Mouse (Mus musculus) large intestine, adult 2 months (tissue): ENCODE data around the gene Atg13. TPM values are rescaled to one million over a fixed set of nuclear protein-coding genes. Genes with fewer than 3 reads are reported as not detected.
"Not testable (repeated sequence)": the region's sequence is repeated elsewhere in the genome, so short reads cannot be mapped to it uniquely, and the experiment has no call there.

Experiments used
- DNase-seq: peaks from one replicate; pipeline ENCODE4 v3.0.0-alpha.2; 2012; ENCODE audit warnings: low read depth, low spot score
- WGBS: fragments of 180-500 bp; shearing (Covaris S2); methylation state at CpG from one replicate; pipeline ENCODE4 v1.1.7; 2018; 5-methylcytosine and 5-hydroxymethylcytosine counted together
- polyA plus RNA-seq: library from polyadenylated mRNA; depleted of rRNA; stranded (reverse); fragments of >200 nt; gene quantifications from 2 replicates; pipeline ENCODE4 v1.2.3, GENCODE M21; 2012; rRNA removed

The Atg13 gene
- 26.3 and 29.6 TPM in 2 replicates for polyA plus RNA-seq

DNA sequence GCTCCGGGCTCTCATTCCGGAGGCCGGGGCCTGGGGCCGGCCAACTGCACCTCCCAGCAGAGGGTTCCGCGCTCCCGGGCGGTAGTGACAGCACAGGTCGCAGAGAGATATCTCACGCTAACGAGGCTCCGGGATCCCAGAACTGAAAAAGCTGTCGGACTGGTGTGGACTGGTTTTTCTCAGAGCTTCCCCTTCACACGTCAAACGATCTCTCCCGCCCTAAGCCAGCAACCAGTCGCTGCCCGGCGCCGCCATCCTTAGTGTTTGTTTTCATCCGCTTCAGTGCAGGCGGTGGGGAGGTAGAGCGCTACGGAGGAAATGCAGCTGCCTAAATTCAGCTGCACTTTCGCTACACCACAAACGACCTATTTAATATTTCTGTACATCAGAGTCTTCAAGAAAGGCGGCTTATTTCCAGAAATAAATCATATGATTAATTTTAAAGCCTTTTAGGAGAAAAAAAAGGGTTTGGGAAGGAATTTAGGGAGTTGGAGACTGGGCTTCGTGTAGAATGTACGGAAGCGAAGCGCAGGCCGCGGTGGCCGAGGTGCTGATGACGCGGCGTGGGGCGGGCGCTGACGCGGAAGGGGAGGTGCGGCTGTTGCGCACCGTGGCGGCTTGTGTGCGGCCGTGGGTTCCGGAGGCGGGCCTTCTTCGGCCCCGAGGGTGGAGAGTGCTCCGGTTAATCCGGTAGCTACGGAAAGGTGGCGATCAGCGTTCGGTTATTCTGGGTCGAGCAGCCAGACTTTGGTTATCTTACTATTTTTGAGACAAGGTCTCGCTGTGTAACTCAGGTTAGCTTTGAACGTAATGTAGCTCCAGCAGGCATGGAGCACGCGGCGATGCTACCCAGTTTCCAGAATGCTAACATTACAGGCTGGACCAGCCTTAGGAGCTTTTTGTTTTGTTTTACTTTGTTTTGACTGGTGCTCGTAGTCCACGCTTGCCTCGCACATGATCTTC lies at the start of gene Atg13, which contains the start of gene Harbi1:
Gene Atg13, minus strand, starts transcription at position 305 of the 963 bp plus-strand sequence.
Gene Harbi1, plus strand, starts transcription at position 581 of the 963 bp plus-strand sequence.
- WGBS = under 1% methylated on average over 64 of the region's 66 CpGs
- DNase-seq = peak; percentile 64

DNA sequence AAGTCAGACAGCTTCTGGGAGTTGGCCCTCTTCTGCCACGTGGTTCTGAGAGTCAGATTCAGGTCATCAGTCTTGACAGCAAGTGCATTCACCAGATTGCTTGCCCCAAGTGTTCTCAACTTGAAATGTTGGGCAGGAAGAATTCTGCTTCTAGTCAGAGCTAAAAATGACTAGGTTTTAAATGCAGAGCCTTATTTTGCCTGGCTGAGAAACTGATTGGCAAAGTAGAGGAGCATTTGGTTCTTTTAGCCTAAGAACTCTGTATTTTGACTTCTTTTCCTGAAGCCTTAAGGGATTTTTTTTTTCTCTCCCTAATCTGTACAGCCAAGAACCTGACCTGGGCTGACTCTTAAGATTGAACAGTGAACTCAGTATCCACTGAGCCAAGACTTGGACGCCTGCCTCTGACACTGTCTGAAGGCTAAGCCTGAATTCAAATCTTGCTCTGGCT lies 39.5 kb upstream of the Atg13 start:
- DNase-seq = no peak
- 39% methylated on average over 2 of the region's 2 CpGs for WGBS

- WGBS = 77% methylated on average over 5 of the region's 5 CpGs
- DNase-seq = no peak
Observed at GRCm38 (mm10) chr2:91744686-91745085, 34.3 kb upstream of the Atg13 start.

- no peak for DNase-seq
- 98% methylated on average over 1 of the region's 1 CpGs for WGBS
Observed at GRCm38 (mm10) chr2:91739586-91739985, 29.2 kb upstream of the Atg13 start.

DNA sequence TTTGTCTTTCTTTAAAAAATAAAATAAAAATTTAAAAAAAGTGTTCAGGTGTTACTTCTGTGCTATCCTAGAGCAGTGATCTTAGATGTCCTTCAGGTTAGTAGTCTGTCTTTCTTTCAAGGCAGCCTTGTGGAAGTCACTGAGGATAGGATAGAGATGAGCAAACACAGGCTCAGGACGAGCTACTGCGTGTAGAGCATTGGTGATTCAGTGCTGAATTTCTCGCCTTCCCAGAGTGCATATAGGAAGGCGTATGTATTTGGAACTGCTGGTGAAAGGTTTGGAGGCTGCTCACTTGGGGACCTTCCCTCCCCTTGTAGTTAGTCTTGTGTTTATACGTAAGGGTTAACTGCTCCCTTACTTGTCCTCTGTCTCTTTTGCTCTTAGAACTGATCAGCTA lies 24.8 kb upstream of the Atg13 start:
- WGBS = 87% methylated on average over 5 of the region's 5 CpGs
- no peak for DNase-seq

- peak; percentile 83 for DNase-seq
- under 1% methylated on average over 68 of the region's 68 CpGs for WGBS
Observed at GRCm38 (mm10) chr2:91729971-91730821, 19.8 kb upstream of the Atg13 start, which contains the start of gene Ambra1. Gene Ambra1, plus strand, starts transcription at chr2:91730134.

GRCm38 (mm10) chr2:91729571-91729970 lies 19.2 kb upstream of the Atg13 start:
- 15% methylated on average over 4 of the region's 4 CpGs for WGBS

GRCm38 (mm10) chr2:91727011-91727410 lies 16.6 kb upstream of the Atg13 start:
- no peak for DNase-seq
- WGBS = 86% methylated on average over 3 of the region's 3 CpGs

More at GRCm38 (mm10) chr2:91729571-91729970, 19.2 kb upstream of the Atg13 start:
- no peak for DNase-seq

DNA sequence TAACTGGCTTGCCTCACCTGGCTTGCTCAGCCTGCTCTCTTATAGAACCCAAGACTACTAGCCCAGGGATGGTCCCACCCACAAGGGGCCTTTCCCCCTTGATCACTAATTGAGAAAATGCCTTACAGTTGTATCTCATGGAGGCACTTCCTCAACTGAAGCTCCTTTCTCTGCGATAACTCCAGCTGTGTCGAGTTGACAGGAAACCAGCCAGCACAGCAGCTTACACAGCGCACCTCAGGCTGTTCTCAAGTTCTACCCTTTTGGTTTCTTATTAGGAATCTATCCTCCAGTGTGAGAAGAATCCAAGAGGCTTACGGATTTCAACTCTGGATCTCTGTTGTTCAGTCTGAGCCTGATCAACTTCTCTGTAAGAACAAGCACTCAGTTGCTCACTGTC lies 15.1 kb upstream of the Atg13 start:
- DNase-seq = not testable (repeated sequence)
- WGBS = 54% methylated on average over 4 of the region's 4 CpGs

DNA sequence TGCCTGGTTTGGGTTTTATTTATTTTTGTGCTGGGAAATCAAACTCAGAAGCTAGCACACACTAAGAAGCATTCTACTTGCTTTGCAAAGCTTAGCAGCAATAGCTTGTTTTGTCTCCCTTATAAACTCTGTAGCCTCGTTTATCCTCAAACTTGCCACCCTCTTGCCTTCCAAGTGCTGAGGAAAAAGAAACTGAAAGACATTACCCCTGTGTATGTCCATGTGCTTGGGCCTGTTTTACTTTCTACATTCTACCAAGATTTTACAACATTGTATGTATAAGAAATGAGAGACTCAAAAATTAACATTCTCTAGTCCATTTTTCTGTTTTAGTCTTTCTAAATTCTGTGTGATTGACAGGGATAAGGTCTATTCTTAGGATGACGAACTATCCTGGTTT lies 14.3 kb upstream of the Atg13 start:
- DNase-seq = no peak
- 51% methylated on average over 2 of the region's 2 CpGs for WGBS

- DNase-seq = no peak
Observed at GRCm38 (mm10) chr2:91723951-91724350, 13.6 kb upstream of the Atg13 start.

DNA sequence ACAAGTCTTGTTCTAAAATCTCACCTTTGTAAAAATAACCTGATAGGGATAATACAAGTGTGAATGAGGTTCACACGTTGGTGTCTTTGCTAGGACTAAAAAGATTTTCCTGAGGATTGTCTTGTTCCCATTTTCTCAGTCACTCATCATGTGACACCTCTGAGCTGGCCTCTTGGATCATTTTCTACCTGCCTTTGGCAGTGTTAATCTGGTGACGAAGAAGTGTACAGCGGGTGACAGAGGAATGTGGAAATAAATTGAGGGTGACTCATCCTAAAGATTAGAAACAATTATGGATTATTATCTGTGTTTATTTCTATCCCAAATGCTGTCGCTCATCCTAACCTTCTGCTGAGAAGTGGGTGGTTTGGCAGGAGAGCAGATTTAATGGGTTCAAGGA lies 13.0 kb upstream of the Atg13 start:
- WGBS = 54% methylated on average over 4 of the region's 4 CpGs
- no peak for DNase-seq

GRCm38 (mm10) chr2:91718276-91718675 lies 7.9 kb upstream of the Atg13 start:
- 26% methylated on average over 6 of the region's 6 CpGs for WGBS
- DNase-seq = peak; percentile 88

- WGBS = 96% methylated on average over 1 of the region's 1 CpGs
- no peak for DNase-seq
Observed at GRCm38 (mm10) chr2:91714921-91715320, 4.5 kb upstream of the Atg13 start.

- DNase-seq = no peak
- 0% methylated on average over 8 of the region's 8 CpGs for WGBS
Observed at GRCm38 (mm10) chr2:91711256-91711925, 1.0 kb upstream of the Atg13 start.

GRCm38 (mm10) chr2:91708361-91708760 lies 2.0 kb downstream of the Atg13 start:
- DNase-seq = no peak
- WGBS = 91% methylated on average over 6 of the region's 6 CpGs

- DNase-seq = no peak
Observed at GRCm38 (mm10) chr2:91706456-91706855, 3.9 kb downstream of the Atg13 start.

GRCm38 (mm10) chr2:91705736-91706135 lies 4.6 kb downstream of the Atg13 start:
- 63% methylated on average over 6 of the region's 6 CpGs for WGBS
- DNase-seq = no peak

DNA sequence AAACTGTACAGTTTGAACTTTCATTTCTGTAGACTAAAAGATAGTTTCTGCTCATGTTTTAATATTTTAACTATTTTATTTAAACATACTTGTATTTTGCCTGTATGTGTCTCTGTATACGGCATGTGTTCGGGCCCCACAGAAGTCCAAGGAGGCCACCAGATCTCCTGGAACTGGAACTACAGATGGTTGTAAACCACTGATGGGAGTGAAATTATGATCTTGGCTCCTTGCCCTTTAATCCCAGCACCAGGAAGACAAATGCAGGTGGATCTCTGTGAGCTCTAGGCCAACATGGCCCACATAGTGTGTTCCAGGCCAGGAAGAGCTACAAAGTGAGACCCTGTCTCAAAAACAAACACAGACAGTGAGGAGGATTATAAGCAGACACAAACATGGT lies 9.0 kb downstream of the Atg13 start:
- WGBS = 58% methylated on average over 2 of the region's 2 CpGs
- no peak for DNase-seq

- DNase-seq = no peak
- 66% methylated on average over 1 of the region's 1 CpGs for WGBS
Observed at GRCm38 (mm10) chr2:91699225-91699624, 11.2 kb downstream of the Atg13 start.
